Mouse (Mus musculus) heart, postnatal 14 days (tissue): ENCODE results near the gene Pbxip1. TPM values are rescaled to one million over a fixed set of nuclear protein-coding genes. Genes with fewer than 3 reads are reported as not detected.

Experiments
- DNase-seq, 2 experiments: peaks; one replicate each; pipeline ENCODE4 v3.0.0; 2021 to 2022
- intact Hi-C: fragments of 180-260 bp; cut with DNase I; formaldehyde crosslinking; loops from one replicate; pipeline ENCODE4 v1.15.1; 2025
- long read RNA-seq, 2 experiments: library from polyadenylated mRNA; stranded (forward); transcript quantifications; one replicate each; pipeline ENCODE4 v2.0.0; 2021
- total RNA-seq, 2 experiments: library from RNA; stranded (reverse); gene quantifications; 2 replicates each; pipeline ENCODE4 v1.2.3; 2021

The Pbxip1 gene
- total RNA-seq, result 10 to 100 TPM; 51.9 to 53.1 TPM
- long read RNA-seq, experiment 1, partial matches to known transcripts, result 15 of 39 reads
- long read RNA-seq, experiment 1, other reads (novel, unspliced or antisense), result 24 of 39 reads
- long read RNA-seq, experiment 2, partial matches to known transcripts, result 18 of 35 reads
- long read RNA-seq, experiment 2, other reads (novel, unspliced or antisense), result 17 of 35 reads

- intact Hi-C loops, result no loop called here
These were observed at the start of gene Pbxip1 for GRCm38 (mm10) chr3:89436176-89437113. Pbxip1 (plus strand) TSS chr3:89436706.

GRCm38 (mm10) chr3:89387632-89388031 lies 48.9 kb upstream of the Pbxip1 start:
- intact Hi-C loops, result no loop called here
- DNase-seq, result peak; percentile 43 to 71

More at GRCm38 (mm10) chr3:89436176-89437113, at the start of gene Pbxip1:
- DNase-seq, result peak; percentile 62 to 65

GRCm38 (mm10) chr3:89388134-89388881 lies 48.2 kb upstream of the Pbxip1 start:
- peak; percentile 75 to 86 for DNase-seq
- intact Hi-C loops, result no loop called here

DNA sequence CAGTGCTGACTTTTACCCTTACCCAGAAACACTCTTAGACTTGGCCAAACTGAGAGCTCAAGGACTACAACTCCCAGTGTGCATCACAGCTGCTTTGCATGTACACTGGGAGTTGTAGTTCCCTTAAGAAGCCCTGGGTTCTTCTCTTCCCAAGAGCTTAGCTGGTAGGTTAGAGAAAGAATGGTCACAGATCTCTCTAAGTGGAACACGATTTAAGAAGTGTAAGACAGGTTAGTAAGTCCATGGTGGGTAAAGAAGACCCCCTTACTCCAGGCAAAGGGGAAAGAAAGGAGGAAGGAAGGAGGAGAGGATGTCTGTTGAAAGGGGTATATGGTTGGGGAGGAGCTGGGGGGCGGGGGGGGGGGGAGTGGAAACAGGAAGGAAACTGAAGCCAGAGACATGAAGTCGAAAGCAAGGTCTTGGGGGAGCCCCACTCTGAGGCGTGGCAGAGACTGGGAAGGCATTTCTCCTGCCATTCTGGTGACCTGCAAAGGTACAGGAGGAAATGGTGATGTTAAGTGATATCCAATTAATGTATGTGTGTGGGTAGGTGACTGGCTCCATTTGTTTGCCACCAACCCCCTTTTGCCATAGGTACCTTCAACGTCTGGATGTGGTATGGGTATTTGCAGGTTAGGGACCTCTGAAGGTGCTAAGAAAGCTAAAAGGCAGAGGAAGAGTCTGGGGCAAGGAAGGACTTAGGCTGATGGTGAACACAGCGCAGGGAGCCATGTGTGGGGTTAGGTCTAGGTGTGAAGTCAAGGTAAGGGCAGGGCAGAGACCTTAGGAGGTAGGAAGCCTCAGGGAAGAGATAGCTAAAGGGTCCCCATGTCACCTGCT lies 47.4 kb upstream of the Pbxip1 start:
- DNase-seq, result peak in 1 of 2 experiments; percentile 53
- intact Hi-C loops, result no loop called here

GRCm38 (mm10) chr3:89390111-89390515 lies 46.4 kb upstream of the Pbxip1 start:
- intact Hi-C loops, result no loop called here
- peak; percentile 45 to 61 for DNase-seq

- intact Hi-C loops, result no loop called here
- DNase-seq, result peak; percentile 47 to 54
These were observed 45.5 kb upstream of the Pbxip1 start for GRCm38 (mm10) chr3:89390699-89391662.

DNA sequence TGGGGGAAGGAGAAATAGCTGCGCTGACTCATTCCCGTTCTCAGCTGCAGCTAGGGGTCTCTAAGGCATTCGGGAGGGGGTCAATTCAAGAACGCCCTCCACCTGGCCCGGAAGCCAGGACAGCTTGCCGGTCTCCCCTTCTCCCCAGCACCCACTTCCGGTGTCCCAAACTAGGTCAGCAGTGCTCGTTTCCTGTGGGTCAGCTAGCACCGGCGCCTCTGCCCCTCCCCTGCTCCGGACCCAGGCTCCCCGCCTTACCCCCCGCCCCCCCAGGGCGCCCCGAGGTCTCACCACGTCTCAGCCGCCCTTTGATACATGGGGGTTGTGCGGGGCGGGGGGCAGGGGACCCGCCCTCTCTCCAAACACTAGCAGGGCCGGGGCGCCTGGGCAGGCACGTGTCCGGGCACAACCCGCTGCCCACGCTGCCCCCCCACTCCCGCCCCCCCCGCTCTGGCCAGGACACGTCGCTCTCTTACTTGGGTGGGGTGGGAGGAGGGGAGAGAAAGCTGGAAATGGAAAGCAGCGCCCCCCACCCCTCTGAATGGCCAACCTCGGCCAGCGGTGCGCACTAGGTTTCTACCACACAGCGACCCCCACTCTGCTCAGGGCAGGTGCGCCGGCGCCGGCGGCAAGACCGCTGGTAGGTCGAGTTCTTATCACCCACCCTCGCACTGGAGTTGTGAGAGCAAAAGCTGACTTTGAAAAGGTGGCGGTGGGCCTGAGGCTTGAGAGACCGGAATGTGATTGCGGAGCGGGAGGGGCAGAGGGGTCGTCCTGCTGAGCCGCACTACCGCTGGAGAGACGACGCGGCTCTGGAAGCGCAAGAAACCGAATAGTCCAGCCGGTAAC lies 44.6 kb upstream of the Pbxip1 start:
- DNase-seq, result peak; percentile 71 to 74
- intact Hi-C loops, result no loop called here

GRCm38 (mm10) chr3:89392871-89393311 lies 43.6 kb upstream of the Pbxip1 start:
- peak; percentile 36 to 41 for DNase-seq
- intact Hi-C loops, result no loop called here

GRCm38 (mm10) chr3:89393605-89394004 lies 42.9 kb upstream of the Pbxip1 start:
- intact Hi-C loops, result no loop called here
- peak; percentile 98 to 99 for DNase-seq

DNA sequence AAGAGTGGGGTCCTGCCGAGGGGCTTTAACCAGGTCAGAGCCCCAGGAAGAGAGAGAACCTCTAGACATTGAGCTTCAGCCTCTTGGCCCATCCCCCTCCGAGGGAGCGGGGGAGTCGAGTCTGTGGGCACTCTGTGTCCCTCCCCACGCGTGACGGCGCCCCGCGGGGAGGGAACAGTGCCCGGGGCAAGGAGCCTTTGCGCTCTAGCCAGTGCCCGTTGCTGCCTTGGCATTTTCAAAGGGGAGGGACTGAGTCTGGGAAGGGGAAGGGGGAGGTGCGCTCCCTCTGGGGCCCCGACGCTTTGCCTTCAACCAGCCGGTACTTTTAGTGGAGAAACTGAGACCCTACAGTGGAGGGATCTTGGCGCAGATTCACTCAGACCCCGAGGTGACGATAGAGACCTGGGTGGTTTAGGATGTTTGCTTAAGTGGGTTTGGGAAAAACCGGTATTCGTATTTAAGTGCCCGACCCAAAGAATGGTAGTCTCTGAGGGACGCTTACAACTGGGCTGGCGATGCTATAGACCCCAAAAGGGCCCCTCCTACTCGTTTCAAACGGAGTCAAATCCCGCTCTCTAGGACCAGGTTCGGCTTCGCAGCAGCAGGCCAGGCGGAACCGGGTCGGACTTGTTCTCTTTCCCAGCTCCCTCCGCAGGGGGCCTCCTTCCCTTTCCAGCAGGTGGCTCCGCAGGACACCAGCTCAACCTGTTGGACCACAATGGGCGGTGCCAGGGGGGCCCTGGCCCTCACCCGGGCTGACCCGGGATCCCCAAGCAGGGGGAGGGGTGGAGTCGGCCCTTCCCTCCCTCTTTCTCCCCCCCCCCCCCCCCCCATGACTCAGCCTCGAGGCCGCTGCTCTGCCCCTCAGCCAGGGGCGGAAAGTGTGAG lies 42.3 kb upstream of the Pbxip1 start, which contains the start of gene Zbtb7b:
TSS of gene Zbtb7b (minus strand) at position 771 of the 888 bp plus-strand sequence.
- intact Hi-C loops, result no loop called here
- peak; percentile 78 to 82 for DNase-seq

DNA sequence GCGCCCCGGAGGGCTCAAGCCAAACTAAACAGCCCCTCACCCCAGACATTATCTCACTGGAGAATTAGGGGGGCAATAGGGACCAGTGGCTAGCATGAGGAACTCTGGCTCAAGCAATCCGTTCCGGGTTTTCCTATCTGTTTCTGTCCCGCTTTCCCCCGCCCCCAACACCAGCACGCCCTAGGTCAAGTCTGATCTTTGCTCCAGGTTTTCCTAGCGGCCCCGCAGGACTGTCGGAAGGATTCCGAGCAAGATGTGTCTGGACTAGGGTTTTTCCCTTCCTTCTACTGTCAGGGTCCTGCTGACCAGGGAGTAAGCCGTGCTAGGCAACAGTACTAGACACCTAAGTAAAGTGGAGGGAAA lies 41.6 kb upstream of the Pbxip1 start:
- intact Hi-C loops, result loop anchor here (5.0 kb wide), 1 partner anchor 92 kb away; no protein-coding TSS in a partner anchor
- DNase-seq, result peak; percentile 80 to 83

- DNase-seq, result no peak
- intact Hi-C loops, result loop anchor here (5.0 kb wide), 1 partner anchor 92 kb away; no protein-coding TSS in a partner anchor
These were observed 41.1 kb upstream of the Pbxip1 start for GRCm38 (mm10) chr3:89395419-89395805.

DNA sequence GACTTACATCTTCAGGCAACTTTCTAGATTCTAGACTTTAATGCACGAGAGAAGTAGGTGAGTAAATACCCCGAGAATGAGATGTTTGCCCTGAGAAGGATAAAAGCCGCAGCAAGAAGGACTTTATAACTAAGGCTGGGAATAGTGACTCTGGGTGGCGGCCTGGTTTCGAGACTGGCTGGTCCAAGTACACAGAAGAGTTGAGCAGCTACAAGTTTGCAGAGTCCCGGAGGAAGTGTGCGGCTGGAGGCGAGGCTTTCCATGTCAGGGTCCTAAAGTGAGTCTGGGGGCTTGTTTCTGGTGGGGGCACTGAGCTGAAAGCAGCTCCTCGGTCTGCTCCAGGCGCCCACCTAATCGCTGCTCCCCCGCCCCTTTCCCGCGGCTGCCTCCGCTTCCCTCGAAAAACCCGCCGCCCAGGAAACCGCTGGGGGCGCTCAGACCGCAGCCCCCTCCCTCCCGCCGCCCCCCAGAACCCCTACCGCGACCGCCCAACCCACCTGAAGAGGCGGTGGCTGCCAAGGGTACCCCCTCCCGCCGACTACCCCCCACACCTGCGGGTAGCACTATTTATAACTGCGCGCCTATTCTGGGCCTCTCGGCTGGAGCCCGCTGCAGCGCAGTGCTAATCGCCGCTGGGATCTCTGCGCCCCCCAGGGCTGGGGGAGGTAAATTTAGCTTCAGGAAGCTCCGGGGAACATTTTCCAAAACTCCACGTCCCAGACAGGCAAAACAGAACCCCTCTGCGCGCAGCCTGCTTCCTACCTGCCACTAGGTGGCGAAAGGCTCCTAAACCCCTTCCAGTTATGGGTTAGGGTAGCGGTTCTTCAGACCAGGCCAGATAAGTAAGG lies 40.5 kb upstream of the Pbxip1 start:
- peak; percentile 70 to 79 for DNase-seq
- intact Hi-C loops, result loop anchor here (2.0 to 5.0 kb wide), 3 partner anchors 15 to 91 kb away; partner anchors contain the start of gene Flad1

DNA sequence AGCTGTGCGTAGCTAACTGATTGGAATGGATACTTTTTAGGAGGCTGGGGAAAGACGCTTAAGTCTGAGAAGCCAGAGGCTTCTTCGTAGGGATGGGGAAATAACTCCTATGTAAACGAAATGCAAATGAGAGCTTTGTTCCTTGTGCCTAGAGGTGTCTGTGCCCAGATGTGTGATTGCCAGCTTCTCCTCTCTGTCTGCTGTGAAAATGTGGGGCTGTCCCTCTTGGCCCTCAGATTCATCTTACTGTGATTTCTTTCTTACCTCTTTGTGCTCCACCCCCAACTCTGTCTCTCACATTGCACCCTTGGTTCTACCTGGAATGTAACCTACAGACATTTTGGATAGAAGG lies 39.9 kb upstream of the Pbxip1 start:
- intact Hi-C loops, result loop anchor here (2.0 to 5.0 kb wide), 3 partner anchors 14 to 91 kb away; partner anchors contain the start of gene Flad1

GRCm38 (mm10) chr3:89401329-89401728 lies 35.2 kb upstream of the Pbxip1 start:
- DNase-seq, result no peak
- intact Hi-C loops, result no loop called here

More for the DNA sequence above, 39.9 kb upstream of the Pbxip1 start:
- no peak for DNase-seq

DNA sequence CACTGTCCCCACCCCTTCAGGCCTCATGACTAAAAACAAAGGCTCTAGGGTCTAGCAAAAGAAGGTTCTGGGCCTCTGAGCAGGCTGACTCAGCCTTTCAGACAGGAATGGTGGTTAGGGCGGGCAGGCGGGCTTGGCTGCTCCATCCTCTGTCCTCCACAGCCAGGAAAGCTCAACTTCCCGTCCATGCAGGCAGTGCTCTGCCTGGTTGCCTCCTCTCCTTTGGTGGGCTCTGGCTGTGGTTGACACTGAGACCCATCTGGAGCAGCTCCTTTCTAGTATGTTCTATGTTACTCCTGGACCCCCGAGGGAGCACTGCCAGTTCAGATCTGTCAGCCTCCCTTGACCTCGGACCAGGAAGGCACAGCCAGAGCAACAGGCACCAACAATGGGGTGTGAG lies 33.8 kb upstream of the Pbxip1 start, which contains the start of gene Lenep:
TSS of gene Lenep (minus strand) at position 101 of the 400 bp plus-strand sequence.
- no peak for DNase-seq
- intact Hi-C loops, result no loop called here
